Mouse (Mus musculus): ENCODE results near the gene Mdm4. TPM values are rescaled to one million over a fixed set of nuclear protein-coding genes. Genes with fewer than 3 reads are reported as not detected.
"Not testable (repeated sequence)": the region's sequence is repeated elsewhere in the genome, so short reads cannot be mapped to it uniquely, and the experiment has no call there.

The Mdm4 gene
- polyA plus RNA-seq, 1 experiment from 2014 or later = 41.9 TPM

DNA sequence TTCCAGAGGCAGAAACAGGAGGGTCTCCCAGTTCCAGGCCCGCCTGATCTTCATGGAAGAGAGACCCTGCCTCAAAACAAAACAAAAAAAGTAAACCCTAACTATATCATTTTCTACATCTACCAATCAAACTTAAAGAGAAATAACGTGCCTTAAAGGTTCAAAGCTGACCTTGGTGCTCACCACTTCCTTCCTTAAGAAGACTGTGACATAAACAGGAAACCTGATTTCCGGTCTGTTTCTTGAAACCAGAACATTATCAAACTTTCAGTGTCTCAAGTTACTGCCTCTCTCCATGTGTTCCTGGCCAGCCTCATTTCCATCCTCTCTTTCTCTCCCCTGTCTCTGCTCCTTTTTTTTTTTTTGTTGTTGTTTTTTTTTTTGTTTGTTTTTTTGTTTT lies 617 bp downstream of the Mdm4 start:
- Histone ChIP-seq H3K4me2 (no peak overlapping the region), H3K36me3 (no peaks in the 10 kb centered on the region), H3K4me1 (peaks cover 7% of the 10 kb centered on the region; the same call in 1 of the 2 replicates), H3K27me3 (no peaks in the 10 kb centered on the region), H3K27ac (no peak overlapping the region), H3K9ac (no peak overlapping the region), H3K9me3 (no peaks in the 10 kb centered on the region), H3K4me3 (no peak overlapping the region)
- 64% methylated on average over 3 of the region's 3 CpGs for WGBS
- no peak for ATAC-seq (ENCODE audit: insufficient number of reproducible peaks, insufficient read depth, low FRiP score, low TSS enrichment, low read depth)

DNA sequence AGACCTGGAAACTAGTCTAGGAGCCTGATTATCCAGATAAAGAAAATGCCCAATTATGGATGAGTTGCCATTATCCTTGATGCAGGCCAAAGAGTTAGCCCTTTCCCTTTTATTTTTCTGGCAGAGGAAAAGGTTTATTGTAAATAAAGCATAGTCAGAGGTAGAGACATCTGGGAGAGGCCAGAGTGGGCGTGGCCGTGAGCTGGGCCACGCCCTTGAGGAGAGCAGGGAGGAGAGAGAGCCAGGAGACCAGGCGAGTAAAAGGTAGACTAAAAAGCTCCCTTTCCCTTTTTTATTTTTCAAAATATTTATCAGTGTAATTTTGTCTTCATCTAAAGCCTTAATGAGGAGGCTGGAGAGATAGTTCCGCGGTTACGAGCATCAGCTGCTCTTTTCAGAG lies 2.4 kb downstream of the Mdm4 start:
- Histone ChIP-seq H3K27me3 (no peaks in the 10 kb centered on the region), H3K4me1 (peaks cover 14% of the 10 kb centered on the region), H3K36me3 (no peaks in the 10 kb centered on the region), H3K4me2 (no peak overlapping the region), H3K27ac (no peak overlapping the region), H3K9ac (no peak overlapping the region), H3K9me3 (no peaks in the 10 kb centered on the region), H3K4me3 (no peak overlapping the region)
- WGBS = 41% methylated on average over 7 of the region's 7 CpGs
- no peak for ATAC-seq (ENCODE audit: insufficient number of reproducible peaks, insufficient read depth, low FRiP score, low TSS enrichment, low read depth)

DNA sequence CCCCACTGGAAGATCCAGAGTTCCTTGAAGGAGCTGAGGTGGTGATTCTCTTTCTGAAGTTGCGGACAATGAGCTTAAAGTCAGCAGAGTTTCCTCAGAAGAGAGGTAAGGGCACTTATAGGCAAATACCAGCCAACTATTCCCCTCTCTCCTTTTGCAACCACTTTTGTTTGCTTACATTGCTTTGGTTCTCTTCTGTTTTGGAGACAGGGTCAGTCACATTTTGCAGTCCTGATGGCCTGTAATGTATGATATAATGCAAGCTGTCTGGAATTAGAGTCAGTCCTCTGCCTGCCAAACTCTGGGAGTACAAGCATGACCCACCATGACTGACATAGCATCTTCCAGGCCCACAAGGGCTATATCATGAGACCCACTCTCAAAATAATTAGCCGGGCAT lies 3.2 kb downstream of the Mdm4 start:
- WGBS = 95% methylated on average over 2 of the region's 2 CpGs
- H3K9me3 ChIP-seq = no peaks in the 10 kb centered on the region
- peaks cover 8% of the 10 kb centered on the region for H3K4me1 ChIP-seq
- no peak overlapping the region for H3K4me2 ChIP-seq
- no peak overlapping the region for H3K9ac ChIP-seq
- no peaks in the 10 kb centered on the region for H3K36me3 ChIP-seq
- no peak overlapping the region for H3K27ac ChIP-seq
- no peaks in the 10 kb centered on the region for H3K27me3 ChIP-seq
- no peak overlapping the region for H3K4me3 ChIP-seq
- no peak for ATAC-seq (ENCODE audit: insufficient number of reproducible peaks, insufficient read depth, low FRiP score, low TSS enrichment, low read depth)

DNA sequence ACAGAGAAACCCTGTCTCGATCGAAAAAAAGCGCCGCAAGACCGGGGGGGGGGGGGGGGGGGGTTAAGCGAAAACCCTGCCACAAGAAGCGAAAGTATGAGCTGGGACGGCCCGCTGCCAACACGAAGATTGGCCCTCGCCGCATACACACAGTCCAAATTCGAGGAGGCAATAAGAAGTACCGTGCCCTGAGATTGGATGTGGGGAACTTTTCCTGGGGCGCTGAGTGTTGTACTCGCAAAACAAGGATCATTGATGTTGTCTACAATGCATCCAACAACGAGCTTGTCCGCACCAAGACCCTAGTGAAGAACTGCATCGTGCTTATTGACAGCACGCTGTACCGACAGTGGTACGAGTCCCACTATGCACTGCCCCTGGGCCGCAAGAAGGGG lies 4.6 kb downstream of the Mdm4 start:
- Histone ChIP-seq H3K4me3 (peak overlapping the region; percentile 92), H3K9ac (peak overlapping the region; percentile 96; the same call in 1 of the 2 replicates), H3K27ac (peak overlapping the region; percentile 92), H3K4me2 (peak overlapping the region; percentile 64)
- ATAC-seq (ENCODE audit: insufficient number of reproducible peaks, insufficient read depth, low FRiP score, low TSS enrichment, low read depth); H3K4me1 ChIP-seq; H3K9me3 ChIP-seq; H3K36me3 ChIP-seq; H3K27me3 ChIP-seq: not testable (repeated sequence)
- WGBS = 33% methylated on average over 22 of the region's 23 CpGs

DNA sequence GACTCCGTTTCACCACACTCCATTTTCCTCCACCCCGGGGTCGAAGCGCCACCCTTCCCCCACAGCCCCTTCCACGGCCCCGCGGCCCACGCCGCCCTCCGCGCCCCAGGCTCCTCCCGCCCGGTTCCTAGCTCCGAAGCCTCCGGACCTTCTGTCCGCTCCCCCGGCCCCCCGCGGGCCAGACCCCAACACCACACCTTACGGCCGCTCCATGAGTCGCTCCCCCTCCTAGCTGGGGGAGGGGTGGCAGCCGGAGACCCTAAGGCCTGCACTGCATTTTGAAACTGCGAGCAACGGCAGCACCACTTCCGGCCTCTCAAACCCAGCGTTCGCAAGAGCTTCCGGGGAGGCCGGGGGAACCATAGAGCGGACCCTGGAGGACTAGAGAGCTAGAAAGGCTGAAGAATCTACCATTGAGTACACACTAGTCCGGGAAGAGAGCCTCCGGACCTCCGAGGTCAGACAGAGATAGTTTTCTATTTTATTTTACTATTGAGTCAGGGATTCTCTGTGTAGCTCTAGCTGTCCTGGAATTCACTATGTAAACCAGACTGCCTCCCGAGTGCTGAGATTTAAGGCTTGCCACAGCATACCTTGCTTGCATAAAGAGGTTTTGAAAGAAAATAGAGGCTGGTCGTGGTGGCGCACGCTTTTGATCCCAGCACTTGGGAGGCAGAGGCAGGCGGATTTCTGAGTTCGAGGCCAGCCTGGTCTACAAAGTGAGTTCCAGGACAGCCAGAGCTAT lies 5.1 kb downstream of the Mdm4 start:
- Histone ChIP-seq H3K27me3 (no peaks in the 10 kb centered on the region), H3K9ac (peak overlapping the region; percentile 96), H3K4me1 (peaks cover 13% of the 10 kb centered on the region), H3K36me3 (peaks cover 3% of the 10 kb centered on the region; the same call in 1 of the 2 replicates), H3K27ac (peak overlapping the region; percentile 92), H3K9me3 (no peaks in the 10 kb centered on the region), H3K4me2 (peak overlapping the region; percentile 64), H3K4me3 (peak overlapping the region; percentile 92)
- under 1% methylated on average over 40 of the region's 40 CpGs for WGBS
- ATAC-seq (ENCODE audit: insufficient number of reproducible peaks, insufficient read depth, low FRiP score, low TSS enrichment, low read depth) = peak; percentile 94

DNA sequence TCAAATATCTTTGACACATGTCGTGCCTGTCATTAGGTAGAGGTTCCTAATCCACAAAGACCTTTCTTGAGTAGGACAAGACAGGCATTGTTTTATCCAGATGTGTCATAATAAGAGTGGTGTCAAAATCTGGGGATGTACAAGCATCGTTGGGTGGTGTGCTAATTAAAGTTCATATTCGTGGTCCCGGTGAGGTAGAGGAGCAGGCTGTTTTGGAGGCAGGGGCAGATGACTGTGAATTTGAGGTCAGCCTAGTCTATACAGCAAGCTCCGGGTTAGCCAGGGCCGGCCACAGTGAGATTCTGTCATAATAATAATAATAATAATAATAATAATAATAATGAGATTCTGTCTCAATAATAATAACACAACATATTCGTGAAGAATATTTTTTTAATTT lies 5.9 kb downstream of the Mdm4 start:
- Histone ChIP-seq H3K9me3 (no peaks in the 10 kb centered on the region), H3K4me2 (peak overlapping the region; percentile 64), H3K4me1 (peaks cover 14% of the 10 kb centered on the region), H3K9ac (peak overlapping the region; percentile 96), H3K36me3 (peaks cover 3% of the 10 kb centered on the region; the same call in 1 of the 2 replicates), H3K4me3 (peak overlapping the region; percentile 92), H3K27me3 (no peaks in the 10 kb centered on the region), H3K27ac (peak overlapping the region; percentile 92)
- ATAC-seq (ENCODE audit: insufficient number of reproducible peaks, insufficient read depth, low FRiP score, low TSS enrichment, low read depth) = no peak
- 36% methylated on average over 7 of the region's 7 CpGs for WGBS

DNA sequence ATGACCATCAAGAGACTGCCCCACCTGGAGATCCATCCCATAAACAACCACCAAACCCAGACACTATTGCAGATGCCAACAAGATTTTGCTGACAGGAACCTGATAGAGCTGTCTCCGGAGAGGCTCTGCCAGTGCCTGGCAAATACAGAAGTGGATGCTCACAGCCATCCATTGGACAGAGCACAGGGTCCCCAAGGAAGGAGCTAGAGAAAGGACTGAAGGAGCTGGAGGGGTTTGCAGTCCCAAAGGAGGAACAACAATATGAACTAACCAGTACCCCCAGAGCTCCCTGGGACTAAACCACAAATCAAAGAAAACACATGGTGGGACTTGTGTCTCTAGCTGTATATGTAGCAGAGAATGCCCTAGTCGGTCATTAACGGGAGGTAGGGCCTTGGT lies 6.6 kb downstream of the Mdm4 start:
- H3K4me3 ChIP-seq = peak overlapping the region; percentile 92

DNA sequence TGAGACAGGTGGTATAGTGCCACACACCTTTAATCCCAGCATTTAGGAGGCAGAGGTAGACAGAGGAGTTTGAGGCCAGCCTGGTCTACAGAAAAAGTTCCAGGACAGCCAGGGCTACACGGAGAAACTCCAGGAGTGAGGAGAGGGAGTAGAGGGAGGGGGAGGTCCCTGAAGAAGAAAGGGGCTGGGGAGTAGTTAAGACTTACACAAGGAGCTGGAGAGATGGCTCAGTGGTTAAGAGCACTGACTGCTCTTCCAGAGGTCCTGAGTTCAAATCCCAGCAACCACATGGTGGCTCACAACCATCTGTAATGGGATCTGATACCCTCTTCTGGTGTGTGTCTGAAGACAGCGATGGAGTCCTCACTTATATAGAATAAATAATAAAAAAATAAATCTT lies 8.4 kb downstream of the Mdm4 start:
- peaks cover 14% of the 10 kb centered on the region for H3K4me1 ChIP-seq
- not testable (repeated sequence) for ATAC-seq (ENCODE audit: insufficient number of reproducible peaks, insufficient read depth, low FRiP score, low TSS enrichment, low read depth); H3K27me3 ChIP-seq; H3K27ac ChIP-seq; H3K4me3 ChIP-seq; H3K4me2 ChIP-seq; H3K9ac ChIP-seq; H3K9me3 ChIP-seq
- peaks cover 20% of the 10 kb centered on the region for H3K36me3 ChIP-seq
- 97% methylated on average over 2 of the region's 2 CpGs for WGBS

More for the DNA sequence above, 6.6 kb downstream of the Mdm4 start:
- H3K9ac ChIP-seq; H3K27me3 ChIP-seq; ATAC-seq (ENCODE audit: insufficient number of reproducible peaks, insufficient read depth, low FRiP score, low TSS enrichment, low read depth); H3K36me3 ChIP-seq; H3K9me3 ChIP-seq; H3K27ac ChIP-seq: not testable (repeated sequence)
- 93% methylated on average over 3 of the region's 3 CpGs for WGBS
- peaks cover 14% of the 10 kb centered on the region for H3K4me1 ChIP-seq
- peak overlapping the region; percentile 64 for H3K4me2 ChIP-seq

DNA sequence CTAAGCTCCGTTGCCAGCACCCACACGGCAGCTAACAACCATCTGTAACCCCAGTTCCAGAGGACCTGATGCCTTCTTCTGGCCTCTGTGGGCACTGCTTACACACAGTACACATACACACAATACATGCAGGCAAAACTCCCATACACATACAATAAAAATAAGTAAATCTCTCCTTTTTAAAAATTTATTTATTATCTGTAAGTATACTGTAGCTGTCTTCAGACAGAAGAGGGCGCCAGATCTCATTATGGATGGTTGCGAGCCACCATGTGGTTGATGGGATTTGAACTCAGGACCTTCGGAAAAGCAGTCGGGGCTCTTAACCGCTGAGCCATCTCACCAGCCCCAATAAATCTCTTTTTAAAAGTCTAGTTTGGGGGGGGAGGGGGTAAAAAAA lies 9.0 kb downstream of the Mdm4 start:
- H3K4me2 ChIP-seq = no peak overlapping the region
- ATAC-seq (ENCODE audit: insufficient number of reproducible peaks, insufficient read depth, low FRiP score, low TSS enrichment, low read depth) = no peak
- WGBS = 96% methylated on average over 7 of the region's 7 CpGs
- no peak overlapping the region for H3K27ac ChIP-seq
- peaks cover 14% of the 10 kb centered on the region for H3K4me1 ChIP-seq
- no peak overlapping the region for H3K9ac ChIP-seq
- H3K27me3 ChIP-seq = no peaks in the 10 kb centered on the region
- peaks cover 23% of the 10 kb centered on the region for H3K36me3 ChIP-seq
- H3K9me3 ChIP-seq = no peaks in the 10 kb centered on the region
- H3K4me3 ChIP-seq = no peak overlapping the region

DNA sequence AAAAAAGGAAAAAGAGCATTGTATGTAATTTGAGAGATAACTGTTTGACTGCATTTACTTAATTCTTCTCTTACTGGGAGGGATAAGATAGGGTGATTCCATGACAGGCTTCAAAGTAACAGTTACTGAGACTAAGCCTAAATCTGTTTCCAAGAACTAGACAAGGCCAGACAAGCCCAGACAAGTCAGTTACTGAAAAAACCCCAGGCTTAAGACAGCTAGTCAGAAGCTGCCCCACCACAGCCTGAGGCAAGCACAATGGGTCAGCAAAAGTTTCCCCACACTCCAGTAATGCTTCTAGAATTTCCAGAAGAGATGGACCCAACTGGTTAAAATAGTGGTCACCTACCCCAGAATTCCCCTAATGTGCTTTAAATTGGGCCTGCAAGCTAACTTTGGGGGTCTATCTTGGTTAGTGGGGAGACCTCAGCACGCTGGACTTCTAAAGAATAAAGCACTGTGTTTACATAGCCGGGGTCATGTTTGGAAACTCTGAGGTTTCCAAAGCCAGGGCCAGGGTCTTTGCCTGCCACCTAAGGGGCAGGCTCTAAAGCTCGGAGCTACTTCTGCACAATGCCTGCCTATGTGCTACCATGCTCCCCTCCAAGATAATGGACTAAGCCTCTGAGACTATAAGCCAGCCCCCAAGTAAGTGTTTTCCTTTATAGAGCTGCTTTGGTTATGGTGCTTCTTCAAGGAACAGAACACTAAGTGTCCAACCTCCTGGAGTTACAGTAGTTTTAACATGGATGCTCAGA lies 10.0 kb downstream of the Mdm4 start:
- no peak overlapping the region for H3K9ac ChIP-seq
- peak overlapping the region; percentile 48; the same call in 1 of the 2 replicates for H3K27ac ChIP-seq
- H3K9me3 ChIP-seq = no peaks in the 10 kb centered on the region
- H3K27me3 ChIP-seq = no peaks in the 10 kb centered on the region
- ATAC-seq (ENCODE audit: insufficient number of reproducible peaks, insufficient read depth, low FRiP score, low TSS enrichment, low read depth) = no peak
- H3K4me1 ChIP-seq = peaks cover 14% of the 10 kb centered on the region
- H3K36me3 ChIP-seq = peaks cover 33% of the 10 kb centered on the region
- 62% methylated on average over 3 of the region's 3 CpGs for WGBS
- H3K4me3 ChIP-seq = no peak overlapping the region
- no peak overlapping the region for H3K4me2 ChIP-seq

DNA sequence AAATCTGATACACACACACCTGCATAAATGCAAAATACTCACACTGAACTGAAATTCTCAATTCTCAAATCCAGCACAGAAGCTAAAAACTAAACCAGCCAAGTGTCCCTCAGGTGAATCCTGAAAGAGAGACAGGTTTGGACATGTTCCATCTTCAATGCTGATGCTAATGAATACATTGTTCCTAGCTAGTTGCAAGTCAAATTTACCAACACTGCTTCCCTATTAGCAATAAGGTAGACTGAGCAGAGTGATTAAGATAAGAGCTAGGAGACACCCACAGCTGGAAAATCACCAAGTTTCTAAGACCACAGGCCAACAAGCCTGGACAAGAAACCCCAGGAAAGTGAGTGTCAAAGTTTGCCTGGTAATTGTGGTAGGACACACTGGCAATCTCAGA lies 11.0 kb downstream of the Mdm4 start:
- Histone ChIP-seq H3K36me3 (peaks cover 41% of the 10 kb centered on the region), H3K27me3 (no peaks in the 10 kb centered on the region), H3K4me2 (no peak overlapping the region), H3K27ac (no peak overlapping the region), H3K9ac (no peak overlapping the region), H3K4me1 (peaks cover 12% of the 10 kb centered on the region), H3K4me3 (no peak overlapping the region), H3K9me3 (no peaks in the 10 kb centered on the region)
- no peak for ATAC-seq (ENCODE audit: insufficient number of reproducible peaks, insufficient read depth, low FRiP score, low TSS enrichment, low read depth)

DNA sequence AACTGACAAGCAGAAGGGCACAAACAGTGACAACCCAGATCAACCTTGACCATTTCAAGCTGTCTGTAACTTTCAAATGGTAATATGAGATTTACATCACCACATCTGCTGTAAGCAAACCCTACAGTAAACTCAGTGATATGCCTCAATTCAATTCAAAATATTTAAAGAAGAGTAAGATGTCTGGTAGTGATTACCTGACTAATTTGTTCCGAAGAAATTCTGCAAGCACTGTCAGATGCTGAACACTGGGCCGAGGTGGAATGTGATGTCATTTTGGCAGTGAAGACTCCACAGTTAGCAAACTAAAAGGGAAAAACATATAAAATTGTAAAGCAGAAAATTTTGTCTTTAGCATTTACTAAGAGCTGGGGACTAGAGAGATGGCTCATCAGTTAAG lies 11.8 kb downstream of the Mdm4 start:
- Histone ChIP-seq H3K36me3 (peaks cover 48% of the 10 kb centered on the region), H3K4me2 (no peak overlapping the region), H3K9ac (no peak overlapping the region), H3K27me3 (no peaks in the 10 kb centered on the region), H3K4me3 (no peak overlapping the region), H3K9me3 (no peaks in the 10 kb centered on the region), H3K27ac (no peak overlapping the region), H3K4me1 (peaks cover 6% of the 10 kb centered on the region; the same call in 1 of the 2 replicates)
- WGBS = 40% methylated on average over 2 of the region's 2 CpGs
- ATAC-seq (ENCODE audit: insufficient number of reproducible peaks, insufficient read depth, low FRiP score, low TSS enrichment, low read depth) = no peak

Measured in embryonic facial prominence, embryonic 13.5 days (tissue).